Mouse (Mus musculus) liver, embryonic 18 days (tissue): ENCODE data around the gene Olfr458. TPM values are rescaled to one million over a fixed set of nuclear protein-coding genes. Genes with fewer than 3 reads are reported as not detected.

Experiments
- polyA plus RNA-seq: library from polyadenylated mRNA; depleted of rRNA; stranded (reverse); fragments of >200 nt; gene quantifications from 2 replicates; pipeline ENCODE4 v1.2.3, GENCODE M21; 2012; rRNA removed

The Olfr458 gene
- not detected in 2 replicates for polyA plus RNA-seq

DNA sequence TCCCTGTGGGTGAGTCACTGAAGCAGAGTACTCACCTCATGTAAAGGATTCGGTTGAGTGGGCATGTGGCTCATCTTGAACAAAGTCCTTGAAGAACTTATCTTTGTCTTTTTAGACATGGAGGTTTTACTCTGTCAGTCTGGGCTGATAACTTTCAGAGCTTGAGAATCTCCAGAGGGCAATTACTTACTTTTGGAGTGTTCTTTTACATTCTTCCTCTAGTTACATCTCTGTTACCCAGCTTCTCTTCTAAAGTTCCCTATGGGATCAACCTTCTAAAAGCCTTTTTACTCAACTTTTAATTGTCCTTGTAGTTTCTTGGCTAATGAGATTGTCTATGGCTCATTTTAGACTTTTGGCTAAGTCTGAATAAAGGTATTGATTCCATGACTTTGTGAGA lies at the start of gene Olfr458:
TSS of gene Olfr458 (minus strand) at position 101 of the 400 bp plus-strand sequence.

DNA sequence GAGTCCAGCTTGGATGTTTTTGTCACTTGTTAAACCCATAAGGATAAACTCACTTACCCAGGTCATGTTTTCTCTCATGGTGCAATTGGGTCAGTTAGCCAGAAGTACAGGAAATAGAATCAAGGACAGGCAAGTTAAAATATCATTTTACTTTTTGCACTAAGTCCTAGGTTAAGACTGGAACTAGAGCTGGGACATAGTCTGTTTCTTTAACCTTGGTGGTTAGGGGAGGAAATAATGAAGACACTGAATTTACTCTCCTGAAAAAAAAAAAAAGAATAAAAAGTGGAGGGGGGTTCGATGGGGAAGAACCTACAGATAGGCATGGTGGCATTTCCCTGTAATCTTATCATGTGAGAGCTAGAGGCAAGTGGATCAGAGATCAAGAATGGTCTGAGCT lies 22.1 kb upstream of the Olfr458 start, which contains the start of gene Olfr456:
TSS of gene Olfr456 (minus strand) at position 101 of the 400 bp plus-strand sequence.

GRCm38 (mm10) chr6:42476235-42476634 lies 11.2 kb upstream of the Olfr458 start, which contains the start of gene Olfr457:
TSS of gene Olfr457 (minus strand) at chr6:42476335.

GRCm38 (mm10) chr6:42434446-42434845 lies 30.6 kb downstream of the Olfr458 start, which contains the start of gene Tas2r126:
TSS of gene Tas2r126 (plus strand) at chr6:42434535.

Other genes with a start within 250 kb of the Olfr458 start
- gene Tas2r144, start 249.9 kb downstream of the Olfr458 start, polyA plus RNA-seq = not detected in 2 replicates
- 11.0 and 14.4 TPM in 2 replicates for gene Gstk1, start 219.3 kb downstream of the Olfr458 start, polyA plus RNA-seq
- gene Tmem139, start 203.2 kb downstream of the Olfr458 start, polyA plus RNA-seq = 0.26 and 0.29 TPM in 2 replicates
- 17.4 and 18.2 TPM in 2 replicates for gene Casp2, start 200.2 kb downstream of the Olfr458 start, polyA plus RNA-seq
- gene Clcn1, start 178.5 kb downstream of the Olfr458 start, polyA plus RNA-seq = 0.11 and 0.14 TPM in 2 replicates
- 0.03 and 0.05 TPM in 2 replicates for gene Fam131b, start 140.6 kb downstream of the Olfr458 start, polyA plus RNA-seq
- 37.7 and 44.0 TPM in 2 replicates for gene Zyx, start 115.6 kb downstream of the Olfr458 start, polyA plus RNA-seq
- gene Epha1, start 91.9 kb downstream of the Olfr458 start, polyA plus RNA-seq = 15.6 and 17.5 TPM in 2 replicates
- gene Tas2r143, start 65.0 kb downstream of the Olfr458 start, polyA plus RNA-seq = 0.04 TPM in 1 of 2 replicates, not detected in the other
- 0.03 and 0.04 TPM in 2 replicates for gene Tas2r135, start 59.8 kb downstream of the Olfr458 start, polyA plus RNA-seq
- 0.04 TPM in 1 of 2 replicates, not detected in the other for gene Tas2r126, start 30.7 kb downstream of the Olfr458 start, polyA plus RNA-seq
- not detected in 2 replicates for gene Olfr457, start 11.1 kb upstream of the Olfr458 start, polyA plus RNA-seq
- gene Olfr456, start 22.0 kb upstream of the Olfr458 start, polyA plus RNA-seq = not detected in 2 replicates
- not detected in 2 replicates for gene Olfr455, start 82.4 kb upstream of the Olfr458 start, polyA plus RNA-seq
- gene Tcaf3, start 132.5 kb upstream of the Olfr458 start, polyA plus RNA-seq = not detected in 2 replicates
- 0.10 and 0.15 TPM in 2 replicates for gene Tcaf2, start 180.1 kb upstream of the Olfr458 start, polyA plus RNA-seq
- gene Tcaf1, start 244.9 kb upstream of the Olfr458 start, polyA plus RNA-seq = 3.1 TPM in 2 replicates